Mouse (Mus musculus): ENCODE data around the gene Ogfr. TPM values are rescaled to one million over a fixed set of nuclear protein-coding genes. Genes with fewer than 3 reads are reported as not detected.

Gene Ogfr
- total RNA-seq, 2 experiments from 2014 or later = 74.6 to 76.7 TPM

DNA sequence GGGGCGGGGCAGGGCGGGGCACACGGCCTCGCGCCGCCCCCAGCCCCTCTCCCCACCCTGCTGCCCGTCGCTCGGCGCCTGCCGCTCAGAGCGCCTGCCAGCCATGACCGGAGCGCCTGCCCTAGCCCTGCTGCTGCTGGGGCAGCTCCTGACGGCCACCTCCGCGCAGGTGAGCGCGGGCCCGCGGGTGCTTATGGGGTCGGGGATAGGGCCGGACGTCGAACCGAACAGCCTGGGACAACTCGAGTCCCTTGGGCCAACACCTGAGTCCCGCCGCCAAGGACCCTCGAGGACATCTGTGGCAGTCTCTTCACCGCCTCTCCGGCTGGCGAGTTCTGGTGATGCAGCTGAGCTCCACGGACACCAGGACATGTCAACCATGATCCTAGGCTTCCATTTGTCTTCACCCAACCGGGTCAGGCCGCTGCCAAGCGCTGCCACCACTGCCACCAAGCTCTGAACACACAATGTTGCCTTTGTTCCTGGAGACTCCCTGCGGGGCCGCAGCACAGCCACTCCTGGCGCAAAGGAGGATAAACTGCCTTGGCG, 9.2 kb downstream of the Ogfr start:
- peak in 1 of 2 experiments; percentile 54 for DNase-seq (ENCODE audit: low spot score in 2 of 2)

DNA sequence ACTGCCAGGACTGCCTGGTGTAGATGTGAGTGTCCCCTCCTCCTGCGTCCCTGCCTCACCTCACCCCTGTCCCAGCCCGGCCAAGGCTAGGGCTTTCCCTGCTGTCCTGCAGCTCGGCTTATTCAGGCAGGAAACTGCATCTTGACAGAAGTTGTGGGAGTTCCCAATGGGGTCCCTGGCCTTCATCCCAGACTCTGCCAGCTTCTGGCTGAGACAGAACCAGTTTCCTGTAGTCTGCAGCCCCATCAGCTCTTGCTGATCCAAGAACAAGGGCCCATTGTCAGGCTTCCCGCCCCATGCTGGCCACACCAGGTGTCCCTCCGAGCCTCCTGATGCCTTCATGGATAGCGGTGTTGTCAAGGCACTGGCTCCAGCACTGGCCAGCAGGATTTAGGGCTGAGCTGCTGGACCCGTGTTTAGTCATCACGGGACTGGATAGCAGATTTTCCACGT, 11.6 kb downstream of the Ogfr start:
- peak; percentile 59 to 69 for DNase-seq (ENCODE audit: low spot score in 2 of 2)

DNA sequence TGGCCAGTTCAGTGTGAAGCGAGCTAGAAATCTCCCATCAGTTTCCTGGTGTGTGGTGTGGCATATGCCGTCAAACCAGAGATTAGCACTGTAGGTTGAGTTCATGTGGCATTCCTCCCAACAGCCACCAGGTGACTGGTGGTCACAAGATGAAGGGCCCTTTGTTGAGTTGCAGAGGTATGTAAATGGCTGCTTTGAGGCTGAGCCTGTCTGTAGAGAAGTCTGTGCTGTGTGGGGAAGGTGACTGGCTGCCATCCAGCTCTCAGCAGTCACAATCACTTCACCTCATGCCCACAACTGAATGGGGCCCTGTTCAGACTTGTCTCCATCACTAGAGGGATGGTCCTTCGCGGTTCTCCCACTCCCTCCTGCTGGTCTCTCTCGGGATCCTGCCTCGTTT, 15.7 kb downstream of the Ogfr start:
- no peak for DNase-seq (ENCODE audit: low spot score in 2 of 2)

DNA sequence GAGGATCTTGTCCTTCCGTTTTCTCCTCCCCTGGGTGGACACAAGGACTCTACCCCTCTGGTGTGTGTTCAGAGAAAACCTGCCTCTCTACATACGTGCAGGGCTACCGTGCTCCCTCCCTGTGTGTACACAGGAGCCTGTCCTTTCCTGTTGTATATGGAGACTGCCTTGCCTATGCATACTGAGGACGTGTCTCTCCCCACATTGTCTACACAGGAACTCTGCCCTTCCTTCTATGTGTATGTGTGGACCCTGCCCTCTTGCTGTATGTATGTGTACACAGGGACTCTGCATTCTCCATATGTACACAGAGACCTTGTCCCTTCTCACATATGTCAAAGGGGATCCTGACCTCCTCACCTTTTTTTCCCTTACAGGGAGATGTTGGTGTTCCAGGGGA, 21.2 kb downstream of the Ogfr start:
- no peak for DNase-seq (ENCODE audit: low spot score in 2 of 2)

- no peak for DNase-seq (ENCODE audit: low spot score in 2 of 2)
Measured at GRCm38 (mm10) chr2:180611882-180612281, 22.8 kb downstream of the Ogfr start.

- no peak for DNase-seq (ENCODE audit: low spot score in 2 of 2)
Measured at GRCm38 (mm10) chr2:180641576-180642554, 52.8 kb downstream of the Ogfr start.

- no peak for DNase-seq (ENCODE audit: low spot score in 2 of 2)
Measured at GRCm38 (mm10) chr2:180642555-180643260, 53.7 kb downstream of the Ogfr start, which contains the start of gene Tcfl5. Gene Tcfl5, minus strand, starts transcription at chr2:180642708.

GRCm38 (mm10) chr2:180643626-180644025, 54.6 kb downstream of the Ogfr start:
- no peak for DNase-seq (ENCODE audit: low spot score in 2 of 2)

Other genes starting within 250 kb of the Ogfr start
- gene Slco4a1, start 133.0 kb upstream of the Ogfr start, total RNA-seq (2021) = 1 to 10 TPM; 1.5 to 2.6 TPM
- gene Ntsr1, start 89.3 kb upstream of the Ogfr start, total RNA-seq (2021) = 10 to 100 TPM; 16.2 to 16.9 TPM
- 10 to 100 TPM; 21.1 to 27.7 TPM for gene Mrgbp, start 7.9 kb upstream of the Ogfr start, total RNA-seq (2021)
- 10 to 100 TPM; 26.4 to 39.4 TPM for gene Col9a3, start 8.5 kb downstream of the Ogfr start, total RNA-seq (2021)
- gene Tcfl5, start 53.5 kb downstream of the Ogfr start, total RNA-seq (2021) = 1 to 10 TPM; 3.4 to 3.9 TPM
- 10 to 100 TPM; 58.4 to 61.8 TPM for gene Dido1, start 120.8 kb downstream of the Ogfr start, total RNA-seq (2021)
- gene Gid8, start 120.9 kb downstream of the Ogfr start, total RNA-seq (2021) = 10 to 100 TPM; 62.6 to 63.7 TPM
- under 1 TPM; 0.47 to 0.53 TPM for gene Slc17a9, start 136.0 kb downstream of the Ogfr start, total RNA-seq (2021)
- gene Bhlhe23, start 187.7 kb downstream of the Ogfr start, total RNA-seq (2021) = under 1 TPM in 1 of 2 experiments, not detected in 1; 0.14 TPM

All from layer of hippocampus, postnatal 10 days (tissue).